Mouse (Mus musculus): ENCODE measurements around the gene Gcnt3. TPM values are rescaled to one million over a fixed set of nuclear protein-coding genes. Genes with fewer than 3 reads are reported as not detected.

Gcnt3 gene
- polyA plus RNA-seq, 1 experiment from 2014 or later = not detected

Other genes starting within 250 kb of the Gcnt3 start
- gene Bnip2, start 48.6 kb downstream of the Gcnt3 start, polyA plus RNA-seq (2018) = 124 to 188 TPM (median 130 TPM) in 3 replicates
- 35.0 to 52.9 TPM (median 40.1 TPM) in 3 replicates for gene Gtf2a2, start 25.5 kb downstream of the Gcnt3 start, polyA plus RNA-seq (2018)
- gene Fam81a, start 104.5 kb upstream of the Gcnt3 start, polyA plus RNA-seq (2018) = not detected in 3 replicates
- gene Myo1e, start 169.3 kb upstream of the Gcnt3 start, polyA plus RNA-seq (2018) = 32.9 to 98.2 TPM (median 52.7 TPM) in 3 replicates